Mouse (Mus musculus) heart, adult 2 months (tissue): ENCODE measurements around the gene Actg1.

Experiments used
- CTCF ChIP-seq: fragments of 200-600 bp; IDR thresholded peaks from 2 replicates; pipeline ENCODE4 v1.8.1; 2022; ENCODE audit warnings: antibody characterized with exemption, mild to moderate bottlenecking, moderate library complexity
- EP300 ChIP-seq: fragments of 200-500 bp; IDR thresholded peaks from 2 replicates; pipeline ENCODE4 v1.6.1; 2011; ENCODE audit warnings: low read depth, low read length, control low read depth; ENCODE audit not compliant: insufficient read depth
- POLR2A ChIP-seq: fragments of 200-500 bp; IDR thresholded peaks from 2 replicates; pipeline ENCODE4 v1.6.1; 2011; ENCODE audit warnings: mild to moderate bottlenecking, low read depth, low read length, control low read depth; ENCODE audit not compliant: insufficient read depth

DNA sequence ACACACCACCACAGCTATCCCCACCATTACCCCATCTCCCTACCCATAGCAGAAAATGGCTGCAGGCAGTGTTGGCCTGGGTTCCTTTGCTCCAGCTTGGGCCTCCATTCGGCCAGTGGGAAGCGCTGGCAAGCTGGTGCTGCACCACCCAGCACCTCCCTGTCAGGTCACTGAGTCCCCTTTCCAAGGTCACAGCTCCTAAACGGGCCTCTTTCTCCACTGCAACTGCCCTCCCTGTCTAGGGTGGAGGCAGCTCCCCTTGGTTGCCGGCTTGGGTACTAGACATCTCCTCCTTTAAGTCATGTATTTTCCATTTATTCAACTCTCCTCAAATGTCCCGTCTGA lies 44.0 kb downstream of the Actg1 start:
- TF ChIP-seq CTCF (no peak), POLR2A (no peak), EP300 (no peak)
